Mouse (Mus musculus) hindbrain, embryonic 14.5 days (tissue): ENCODE measurements around the gene Pigf. TPM values are rescaled to one million over a fixed set of nuclear protein-coding genes. Genes with fewer than 3 reads are reported as not detected.

Experiments
- ATAC-seq: fragments of 200-750 bp; cut with Nextera tagmentation; 2 replicates; pipeline ENCODE4 v1.8.0; 2017; ENCODE audit warnings: moderate number of reproducible peaks, mild to moderate bottlenecking, moderate TSS enrichment, moderate library complexity; ENCODE audit not compliant: low FRiP score
- DNase-seq: peaks from one replicate; pipeline ENCODE4 v3.0.0-alpha.2; 2015; ENCODE audit warnings: low spot score
- H3K27ac ChIP-seq: fragments of 300-500 bp; sonication (generic); 2 replicates; pipeline ENCODE4 v1.5.1; 2014; ENCODE audit warnings: mild to moderate bottlenecking, moderate library complexity
- H3K27me3 ChIP-seq: fragments of 300-500 bp; sonication (generic); 2 replicates; pipeline ENCODE4 v1.6.1; 2014; ENCODE audit warnings: mild to moderate bottlenecking, low read length, mixed read lengths; ENCODE audit not compliant: control insufficient read depth, insufficient read depth
- H3K36me3 ChIP-seq: fragments of 300-500 bp; sonication (generic); replicated peaks from 2 replicates; pipeline ENCODE4 v1.6.1; 2014; ENCODE audit not compliant: control insufficient read depth, insufficient read depth
- H3K4me1 ChIP-seq: fragments of 300-500 bp; sonication (generic); replicated peaks from 2 replicates; pipeline ENCODE4 v1.6.1; 2014; ENCODE audit warnings: antibody characterized with exemption, low read length, mixed read lengths; ENCODE audit not compliant: control insufficient read depth, insufficient read depth
- H3K4me2 ChIP-seq: fragments of 300-500 bp; sonication (generic); replicated peaks from 2 replicates; pipeline ENCODE4 v1.6.1; 2014; ENCODE audit warnings: mild to moderate bottlenecking, moderate library complexity
- H3K4me3 ChIP-seq: fragments of 300-500 bp; sonication (generic); replicated peaks from 2 replicates; pipeline ENCODE4 v1.5.1; 2014; ENCODE audit warnings: mild to moderate bottlenecking, low read length
- H3K9ac ChIP-seq: fragments of 300-500 bp; sonication (generic); 2 replicates; pipeline ENCODE4 v1.6.1; 2014
- H3K9me3 ChIP-seq: fragments of 300-500 bp; sonication (generic); 2 replicates; pipeline ENCODE4 v1.6.1; 2016; ENCODE audit warnings: low read length; ENCODE audit not compliant: control insufficient read depth
- WGBS: fragments of 180-500 bp; shearing (Covaris S2); extraction: QIAGEN DNeasy Blood & Tissue Kit; methylation state at CpG from one replicate; pipeline ENCODE4 v1.1.7; 2014; 5-methylcytosine and 5-hydroxymethylcytosine counted together
- polyA plus RNA-seq: library from polyadenylated mRNA; unstranded; fragments of >200 nt; fragmentation: Nextera tagmentation; extraction: Ambion mirVana; gene quantifications from 2 replicates; pipeline ENCODE4 v1.2.1, GENCODE M21; 2014

Gene Pigf
- polyA plus RNA-seq, 1 experiment from 2014 or later, result 35.5 TPM

- H3K27me3 ChIP-seq, result no peaks in the 10 kb centered on the region
- no peak for DNase-seq
- 89% methylated on average over 7 of the region's 7 CpGs for WGBS
- H3K36me3 ChIP-seq, result no peaks in the 10 kb centered on the region; the same call in 1 of the 2 replicates
- H3K4me1 ChIP-seq, result no peaks in the 10 kb centered on the region
- no peak for ATAC-seq
- no peak overlapping the region for H3K27ac ChIP-seq
- H3K9ac ChIP-seq, result no peak overlapping the region
- H3K4me2 ChIP-seq, result no peak overlapping the region
- no peak overlapping the region for H3K4me3 ChIP-seq
- H3K9me3 ChIP-seq, result no peaks in the 10 kb centered on the region
These were observed 53.3 kb downstream of the Pigf start for GRCm38 (mm10) chr17:86971860-86972259.

- no peak for ATAC-seq
- no peaks in the 10 kb centered on the region for H3K4me1 ChIP-seq
- no peaks in the 10 kb centered on the region for H3K27me3 ChIP-seq
- WGBS, result 84% methylated on average over 5 of the region's 5 CpGs
- H3K4me2 ChIP-seq, result no peak overlapping the region
- H3K36me3 ChIP-seq, result no peaks in the 10 kb centered on the region
- no peaks in the 10 kb centered on the region for H3K9me3 ChIP-seq
- no peak for DNase-seq
- H3K9ac ChIP-seq, result no peak overlapping the region
- no peak overlapping the region for H3K27ac ChIP-seq
- no peak overlapping the region for H3K4me3 ChIP-seq
These were observed 54.2 kb downstream of the Pigf start for GRCm38 (mm10) chr17:86971036-86971435.

- Histone ChIP-seq H3K4me1 (peaks cover 5% of the 10 kb centered on the region), H3K27me3 (no peaks in the 10 kb centered on the region), H3K9ac (no peak overlapping the region), H3K9me3 (no peaks in the 10 kb centered on the region), H3K27ac (no peak overlapping the region), H3K4me3 (no peak overlapping the region), H3K4me2 (no peak overlapping the region), H3K36me3 (no peaks in the 10 kb centered on the region)
- WGBS, result 89% methylated on average over 15 of the region's 15 CpGs
- ATAC-seq, result no peak
- no peak for DNase-seq
These were observed 55.0 kb downstream of the Pigf start for GRCm38 (mm10) chr17:86970026-86970750.

GRCm38 (mm10) chr17:86969582-86969981 is 55.6 kb downstream of the Pigf start:
- no peaks in the 10 kb centered on the region for H3K27me3 ChIP-seq
- H3K4me2 ChIP-seq, result no peak overlapping the region
- H3K36me3 ChIP-seq, result no peaks in the 10 kb centered on the region
- H3K4me3 ChIP-seq, result no peak overlapping the region
- ATAC-seq (no peak), DNase-seq (no peak)
- 58% methylated on average over 5 of the region's 5 CpGs for WGBS
- H3K9me3 ChIP-seq, result no peaks in the 10 kb centered on the region
- H3K9ac ChIP-seq, result no peak overlapping the region
- H3K27ac ChIP-seq, result no peak overlapping the region
- peaks cover 11% of the 10 kb centered on the region for H3K4me1 ChIP-seq

GRCm38 (mm10) chr17:86968581-86968980 is 56.6 kb downstream of the Pigf start:
- no peak for ATAC-seq
- H3K4me2 ChIP-seq, result no peak overlapping the region
- whole genome bisulfite sequencing, result 85% methylated on average over 5 of the region's 5 CpGs
- no peaks in the 10 kb centered on the region for H3K9me3 ChIP-seq
- H3K9ac ChIP-seq, result no peak overlapping the region
- no peaks in the 10 kb centered on the region for H3K36me3 ChIP-seq
- DNase-seq, result no peak
- H3K4me1 ChIP-seq, result peaks cover 19% of the 10 kb centered on the region
- no peaks in the 10 kb centered on the region for H3K27me3 ChIP-seq
- no peak overlapping the region for H3K27ac ChIP-seq
- H3K4me3 ChIP-seq, result no peak overlapping the region

- WGBS, result 81% methylated on average over 10 of the region's 10 CpGs
- Histone ChIP-seq H3K27ac (no peak overlapping the region), H3K4me1 (peaks cover 19% of the 10 kb centered on the region)
These were observed 57.4 kb downstream of the Pigf start for GRCm38 (mm10) chr17:86967536-86968525.

GRCm38 (mm10) chr17:86967048-86967447 is 58.2 kb downstream of the Pigf start:
- H3K4me3 ChIP-seq, result no peak overlapping the region
- H3K27ac ChIP-seq, result no peak overlapping the region
- WGBS, result 95% methylated on average over 12 of the region's 12 CpGs
- no peak overlapping the region for H3K4me2 ChIP-seq
- ATAC-seq (no peak), DNase-seq (no peak)
- no peaks in the 10 kb centered on the region for H3K9me3 ChIP-seq
- H3K4me1 ChIP-seq, result peaks cover 21% of the 10 kb centered on the region
- H3K27me3 ChIP-seq, result no peaks in the 10 kb centered on the region
- H3K9ac ChIP-seq, result no peak overlapping the region
- no peaks in the 10 kb centered on the region for H3K36me3 ChIP-seq

More at GRCm38 (mm10) chr17:86967536-86968525, 57.4 kb downstream of the Pigf start:
- Histone ChIP-seq H3K27me3 (no peaks in the 10 kb centered on the region), H3K4me3 (no peak overlapping the region), H3K36me3 (no peaks in the 10 kb centered on the region), H3K9ac (no peak overlapping the region), H3K4me2 (no peak overlapping the region), H3K9me3 (no peaks in the 10 kb centered on the region)
- ATAC-seq (no peak), DNase-seq (no peak)

- no peak overlapping the region for H3K4me3 ChIP-seq
- WGBS, result 83% methylated on average over 10 of the region's 10 CpGs
- H3K4me1 ChIP-seq, result peaks cover 28% of the 10 kb centered on the region
- no peak for DNase-seq
- no peak overlapping the region for H3K27ac ChIP-seq
- ATAC-seq, result no peak
- H3K9me3 ChIP-seq, result no peaks in the 10 kb centered on the region
- H3K36me3 ChIP-seq, result no peaks in the 10 kb centered on the region
- H3K9ac ChIP-seq, result no peak overlapping the region
- no peaks in the 10 kb centered on the region for H3K27me3 ChIP-seq
- no peak overlapping the region for H3K4me2 ChIP-seq
These were observed 59.2 kb downstream of the Pigf start for GRCm38 (mm10) chr17:86966040-86966439.

- Histone ChIP-seq H3K27ac (peak overlapping the region; percentile 52), H3K9me3 (no peaks in the 10 kb centered on the region), H3K27me3 (no peaks in the 10 kb centered on the region), H3K9ac (peak overlapping the region; percentile 31), H3K4me3 (peak overlapping the region; percentile 82), H3K36me3 (no peaks in the 10 kb centered on the region), H3K4me2 (peak overlapping the region; percentile 81), H3K4me1 (peaks cover 33% of the 10 kb centered on the region)
- ATAC-seq, result no peak
- 85% methylated on average over 8 of the region's 8 CpGs for whole genome bisulfite sequencing
- DNase-seq, result no peak
These were observed 60.1 kb downstream of the Pigf start for GRCm38 (mm10) chr17:86965121-86965520.
